ENCODE assay signal across 27 mouse cellular contexts in genomic region chr6:104974517-104974916, GRCm38 (mm10).
"Had no signal": no experiment of that assay in that cellular context is flagged by ENCODE, and none has a peak within 500 bp of the region (broad histone marks: within the 10 kb centered on the region; RNA-seq: fewer than 3 reads in every experiment).

No protein-coding gene starts in this region.

- H3K9me3 ChIP-seq: heart, embryonic 15.5 days; hindbrain, embryonic 13.5 days; hindbrain, embryonic 15.5 days; intestine, embryonic 15.5 days; limb, embryonic 13.5 days; limb, embryonic 15.5 days; liver, embryonic 12.5 days had no signal

- H3K27me3 ChIP-seq: heart, embryonic 13.5 days; heart, embryonic 15.5 days; hindbrain, embryonic 13.5 days; hindbrain, embryonic 15.5 days; intestine, embryonic 15.5 days; limb, embryonic 13.5 days; limb, embryonic 15.5 days; liver, embryonic 12.5 days had no signal

- H3K36me3 ChIP-seq: heart, embryonic 13.5 days; heart, embryonic 15.5 days; hindbrain, embryonic 13.5 days; hindbrain, embryonic 15.5 days; intestine, embryonic 15.5 days; limb, embryonic 13.5 days; limb, embryonic 15.5 days; liver, embryonic 12.5 days had no signal

- H3K4me3 ChIP-seq: heart, adult 2 months; heart, embryonic 13.5 days; heart, embryonic 15.5 days; hindbrain, embryonic 13.5 days; hindbrain, embryonic 15.5 days; intestine, embryonic 15.5 days; layer of hippocampus, adult 2 months; limb, embryonic 13.5 days; limb, embryonic 15.5 days; liver, embryonic 12.5 days had no signal

- H3K4me1 ChIP-seq: heart, embryonic 13.5 days; heart, embryonic 15.5 days; hindbrain, embryonic 13.5 days; hindbrain, embryonic 15.5 days; intestine, embryonic 15.5 days; limb, embryonic 13.5 days; limb, embryonic 15.5 days; liver, embryonic 12.5 days had no signal

- H3K4me2 ChIP-seq: heart, embryonic 11.5 days; heart, embryonic 13.5 days; heart, embryonic 15.5 days; hindbrain, embryonic 13.5 days; hindbrain, embryonic 15.5 days; intestine, embryonic 15.5 days; limb, embryonic 13.5 days; limb, embryonic 15.5 days; liver, embryonic 12.5 days had no signal

- DNase-seq: gastrocnemius, postnatal 14 days; gastrocnemius, postnatal 36 days; heart, adult 11 months; heart, adult 2 months; heart, postnatal 14 days; heart, postnatal 36 days; kidney, adult 18-20 months; kidney, adult 8-10 months; kidney, postnatal 10 days; kidney, postnatal 25 days; kidney, postnatal 4 days; layer of hippocampus, adult 9-11 months; layer of hippocampus, postnatal 36 days; left cerebral cortex, postnatal 4 days had no signal

- H3K27ac ChIP-seq: heart, adult 2 months; heart, embryonic 13.5 days; heart, embryonic 15.5 days; hindbrain, embryonic 13.5 days; hindbrain, embryonic 15.5 days; intestine, embryonic 15.5 days; layer of hippocampus, adult 2 months; limb, embryonic 13.5 days; limb, embryonic 15.5 days; liver, embryonic 12.5 days; liver, embryonic 14.5 days had no signal

- ATAC-seq: inflammation-experienced regulatory T-cells, adult 6 months; intestine, embryonic 15.5 days; intestine, postnatal 0 days; liver, embryonic 12.5 days had no signal

- H3K9ac ChIP-seq: heart, embryonic 13.5 days; heart, embryonic 15.5 days; hindbrain, embryonic 13.5 days; hindbrain, embryonic 15.5 days; intestine, embryonic 15.5 days; limb, embryonic 13.5 days; limb, embryonic 15.5 days; liver, embryonic 12.5 days; liver, embryonic 14.5 days had no signal
